Mouse (Mus musculus): ENCODE results near the gene Cacna1d. TPM values are rescaled to one million over a fixed set of nuclear protein-coding genes. Genes with fewer than 3 reads are reported as not detected.

Cacna1d gene
- polyA plus RNA-seq, 1 experiment from 2014 or later, result 2.8 TPM

DNA sequence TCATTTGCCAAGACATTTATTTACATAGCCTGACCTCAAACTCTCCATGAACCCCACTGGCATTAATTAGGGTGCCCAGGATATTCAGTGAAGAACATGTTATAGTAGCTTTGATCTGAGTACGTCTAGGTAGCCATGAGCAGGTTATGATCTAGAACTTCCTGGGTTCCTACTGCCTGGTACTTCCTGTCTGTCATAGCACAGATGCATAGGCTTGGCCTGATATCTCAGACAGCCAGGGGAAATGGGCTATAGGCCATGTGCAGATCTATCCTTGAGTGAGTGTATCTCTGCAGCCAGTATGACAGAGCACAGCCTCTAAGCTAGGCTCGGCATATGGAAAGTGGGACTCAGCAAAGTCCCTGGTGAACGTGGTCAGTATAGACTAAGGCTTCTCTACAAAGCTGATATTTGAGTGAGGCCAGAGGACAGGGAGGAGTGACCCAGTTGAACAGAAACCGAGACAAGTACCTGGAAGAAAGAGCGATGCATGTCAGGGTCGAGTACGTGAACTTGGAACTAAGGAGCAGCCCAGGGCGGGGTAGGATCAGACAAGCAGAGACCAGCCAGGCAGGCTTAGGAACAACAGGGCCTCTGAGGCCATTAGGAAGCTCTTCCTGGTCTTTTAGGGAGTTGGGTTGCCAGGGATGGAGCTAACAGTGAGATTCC is 473.3 kb downstream of the Cacna1d start:
- no peak overlapping the region for H3K4me2 ChIP-seq (replicated peaks)
- H3K27ac ChIP-seq (replicated peaks), result no peak overlapping the region
- H3K9me3 ChIP-seq, result no peaks in the 10 kb centered on the region
- no peak overlapping the region for H3K9ac ChIP-seq (replicated peaks)
- H3K36me3 ChIP-seq, result no peaks in the 10 kb centered on the region
- no peak for ATAC-seq (ENCODE audit: low FRiP score, low read depth)
- H3K27me3 ChIP-seq, result no peaks in the 10 kb centered on the region
- no peaks in the 10 kb centered on the region for H3K4me1 ChIP-seq
- no peak overlapping the region for H3K4me3 ChIP-seq
- WGBS, result 88% methylated on average over 8 of the region's 8 CpGs

GRCm38 (mm10) chr14:30016666-30017065 is 474.6 kb downstream of the Cacna1d start:
- no peak overlapping the region for H3K27ac ChIP-seq (replicated peaks)
- no peak overlapping the region for H3K4me3 ChIP-seq
- H3K9ac ChIP-seq (replicated peaks), result no peak overlapping the region
- WGBS, result 92% methylated on average over 5 of the region's 5 CpGs
- H3K27me3 ChIP-seq, result no peaks in the 10 kb centered on the region
- no peak for ATAC-seq (ENCODE audit: low FRiP score, low read depth)
- H3K36me3 ChIP-seq, result no peaks in the 10 kb centered on the region
- H3K4me2 ChIP-seq (replicated peaks), result no peak overlapping the region
- no peaks in the 10 kb centered on the region for H3K4me1 ChIP-seq
- H3K9me3 ChIP-seq, result no peaks in the 10 kb centered on the region

DNA sequence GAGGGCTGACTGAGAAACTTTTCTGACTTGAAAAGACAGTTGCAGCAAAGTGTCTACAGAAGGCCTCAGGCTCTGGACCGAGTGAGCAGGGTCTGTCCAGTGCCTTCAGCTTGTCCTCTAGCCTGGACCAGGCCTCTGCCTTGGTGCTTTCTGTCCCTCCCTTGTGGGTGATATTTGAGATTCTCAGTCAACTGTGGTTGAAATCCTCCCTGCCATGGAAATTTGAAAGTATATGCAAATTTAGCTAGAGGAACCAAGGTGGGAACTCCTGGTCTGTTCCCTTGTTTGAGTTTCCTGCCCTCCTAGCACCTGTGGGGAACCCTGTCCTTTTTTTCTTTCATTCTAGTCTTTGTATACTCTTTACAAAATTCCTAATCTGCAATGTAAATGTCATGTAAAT is 476.2 kb downstream of the Cacna1d start:
- peaks cover 3% of the 10 kb centered on the region for H3K27me3 ChIP-seq
- no peak for ATAC-seq (ENCODE audit: low FRiP score, low read depth)
- H3K4me2 ChIP-seq (replicated peaks), result no peak overlapping the region
- no peak overlapping the region for H3K27ac ChIP-seq (replicated peaks)
- 68% methylated on average over 1 of the region's 1 CpGs for WGBS
- H3K9me3 ChIP-seq, result no peaks in the 10 kb centered on the region
- no peaks in the 10 kb centered on the region for H3K36me3 ChIP-seq
- H3K9ac ChIP-seq (replicated peaks), result no peak overlapping the region
- no peaks in the 10 kb centered on the region for H3K4me1 ChIP-seq
- no peak overlapping the region for H3K4me3 ChIP-seq

GRCm38 (mm10) chr14:30014487-30014886 is 476.8 kb downstream of the Cacna1d start:
- Histone ChIP-seq H3K9me3 (no peaks in the 10 kb centered on the region), H3K4me3 (no peak overlapping the region), H3K4me2 (replicated peaks) (no peak overlapping the region), H3K4me1 (no peaks in the 10 kb centered on the region), H3K27ac (replicated peaks) (no peak overlapping the region), H3K36me3 (no peaks in the 10 kb centered on the region), H3K27me3 (peaks cover 8% of the 10 kb centered on the region), H3K9ac (replicated peaks) (no peak overlapping the region)
- 75% methylated on average over 10 of the region's 10 CpGs for WGBS
- no peak for ATAC-seq (ENCODE audit: low FRiP score, low read depth)

DNA sequence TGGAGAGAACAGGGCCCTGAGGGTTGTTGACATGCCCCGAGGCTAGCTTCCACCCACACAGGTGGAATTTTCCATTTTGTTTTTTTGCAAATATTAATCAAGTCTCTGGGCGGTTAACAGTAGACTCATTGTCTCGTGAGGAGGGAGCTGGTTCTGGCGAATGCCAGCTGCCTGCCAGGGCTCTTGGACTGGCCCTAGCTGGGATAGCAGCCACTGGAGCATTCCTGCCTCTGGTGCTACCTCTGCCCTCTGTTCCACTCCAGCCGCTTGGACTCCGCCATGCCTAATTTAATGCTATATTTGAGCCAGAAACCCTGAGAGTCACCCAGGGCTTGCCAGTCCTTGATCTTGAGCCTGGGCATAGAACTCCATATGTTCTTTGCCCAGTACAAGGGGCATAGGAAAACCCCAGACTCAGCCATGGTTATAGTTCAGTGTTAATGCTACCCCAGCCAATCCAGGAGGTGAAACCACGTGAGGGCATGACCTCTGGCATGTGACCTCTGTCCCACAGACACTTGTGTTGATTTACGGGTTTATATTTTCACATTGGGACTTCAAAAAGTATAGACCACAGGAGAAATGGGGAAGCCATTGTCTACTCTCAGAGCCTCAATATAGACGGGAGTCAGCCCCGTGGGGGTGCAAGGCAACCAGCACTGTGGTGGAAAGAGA is 479.2 kb downstream of the Cacna1d start:
- peaks cover 9% of the 10 kb centered on the region for H3K4me1 ChIP-seq
- no peaks in the 10 kb centered on the region for H3K36me3 ChIP-seq
- WGBS, result 84% methylated on average over 10 of the region's 10 CpGs
- no peak overlapping the region for H3K4me3 ChIP-seq
- no peak for ATAC-seq (ENCODE audit: low FRiP score, low read depth)
- H3K9ac ChIP-seq (replicated peaks), result no peak overlapping the region
- no peak overlapping the region for H3K4me2 ChIP-seq (replicated peaks)
- H3K9me3 ChIP-seq, result no peaks in the 10 kb centered on the region
- H3K27me3 ChIP-seq, result peaks cover 25% of the 10 kb centered on the region
- no peak overlapping the region for H3K27ac ChIP-seq (replicated peaks)

GRCm38 (mm10) chr14:30009864-30010560 is 481.2 kb downstream of the Cacna1d start:
- Histone ChIP-seq H3K9ac (replicated peaks) (no peak overlapping the region), H3K4me2 (replicated peaks) (no peak overlapping the region), H3K4me1 (peaks cover 9% of the 10 kb centered on the region), H3K9me3 (no peaks in the 10 kb centered on the region), H3K27ac (replicated peaks) (no peak overlapping the region), H3K27me3 (peaks cover 25% of the 10 kb centered on the region), H3K4me3 (no peak overlapping the region), H3K36me3 (no peaks in the 10 kb centered on the region)
- 81% methylated on average over 10 of the region's 10 CpGs for WGBS
- no peak for ATAC-seq (ENCODE audit: low FRiP score, low read depth)

DNA sequence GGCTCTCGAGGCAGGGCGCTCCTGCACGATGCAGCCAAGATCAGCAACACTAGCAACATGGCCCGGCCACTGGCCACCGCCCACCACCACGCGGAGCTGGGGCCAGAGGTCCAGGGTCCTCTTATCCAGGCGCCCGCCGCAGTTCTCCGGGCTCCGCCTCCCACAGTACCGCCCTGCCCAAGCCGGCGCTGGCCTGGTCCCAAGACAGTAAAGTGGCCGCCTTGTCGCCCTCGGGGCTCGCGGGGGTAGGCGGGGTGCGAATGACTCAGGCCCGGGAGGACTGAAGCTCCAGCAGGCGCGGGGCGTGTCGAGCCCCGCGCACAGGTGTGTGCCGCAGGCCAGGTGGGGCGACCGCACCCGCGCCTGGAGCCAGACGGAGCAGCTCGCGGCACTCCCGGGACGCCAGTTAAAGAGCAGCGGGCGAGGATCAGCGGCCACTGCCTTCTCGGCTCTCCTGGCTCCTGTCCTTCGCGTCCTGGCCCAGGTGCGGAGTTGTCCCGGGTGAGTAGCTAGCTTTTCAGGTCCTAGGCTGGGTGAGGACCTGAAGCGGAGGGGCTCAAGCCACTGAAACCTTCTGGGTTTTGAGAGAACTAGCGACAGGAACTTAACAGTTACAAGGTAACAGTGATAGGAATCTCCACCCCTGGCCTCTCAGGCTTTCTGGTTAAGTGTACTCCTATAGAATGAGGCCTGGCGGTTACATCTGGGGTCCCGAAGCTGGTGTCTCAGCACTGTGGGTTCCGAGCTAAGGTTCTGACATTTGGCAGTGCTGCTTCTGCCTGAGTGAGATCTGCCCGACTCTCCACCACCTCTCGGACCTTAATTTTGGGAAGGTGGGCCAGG is 482.3 kb downstream of the Cacna1d start, which contains the start of the genes Il17rb and Chdh:
Il17rb (minus strand) TSS at position 164 of the 843 bp plus-strand sequence.
Chdh (plus strand) TSS at position 291 of the 843 bp plus-strand sequence.
- Histone ChIP-seq H3K9ac (replicated peaks) (peak within 1 kb of the TSS; percentile 50), H3K4me1 (peaks cover 9% of the 10 kb centered on the region), H3K9me3 (no peaks in the 10 kb centered on the region), H3K36me3 (no peaks in the 10 kb centered on the region), H3K27me3 (peaks cover 25% of the 10 kb centered on the region), H3K4me3 (peak within 1 kb of the TSS; percentile 45), H3K27ac (replicated peaks) (no peak within 1 kb of the TSS), H3K4me2 (replicated peaks) (peak within 1 kb of the TSS; percentile 90)
- 9% methylated on average over 54 of the region's 54 CpGs for WGBS
- no peak for ATAC-seq (ENCODE audit: low FRiP score, low read depth)

DNA sequence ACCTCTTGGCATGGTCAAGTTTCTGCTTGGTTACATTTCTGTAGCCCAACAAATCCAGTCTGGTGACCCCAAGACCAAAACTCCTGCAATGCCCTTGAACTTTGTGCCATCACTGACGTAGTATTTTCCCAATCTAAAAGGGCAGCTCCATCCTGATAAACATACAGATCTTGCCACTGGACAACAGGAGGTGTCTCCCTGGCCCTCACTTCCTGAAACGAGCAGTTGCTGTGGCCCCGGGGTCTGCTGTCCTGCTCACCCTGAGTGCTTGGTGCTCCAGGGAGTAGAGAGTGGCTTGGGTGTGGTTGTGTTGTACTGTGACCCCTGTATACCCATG is 491.8 kb downstream of the Cacna1d start:
- WGBS, result 86% methylated on average over 3 of the region's 3 CpGs
- Histone ChIP-seq H3K4me2 (replicated peaks) (no peak overlapping the region), H3K4me3 (no peak overlapping the region), H3K4me1 (no peaks in the 10 kb centered on the region), H3K27me3 (no peaks in the 10 kb centered on the region), H3K36me3 (peaks cover 40% of the 10 kb centered on the region), H3K9me3 (no peaks in the 10 kb centered on the region), H3K9ac (replicated peaks) (no peak overlapping the region), H3K27ac (replicated peaks) (no peak overlapping the region)
- ATAC-seq (ENCODE audit: low FRiP score, low read depth), result no peak

DNA sequence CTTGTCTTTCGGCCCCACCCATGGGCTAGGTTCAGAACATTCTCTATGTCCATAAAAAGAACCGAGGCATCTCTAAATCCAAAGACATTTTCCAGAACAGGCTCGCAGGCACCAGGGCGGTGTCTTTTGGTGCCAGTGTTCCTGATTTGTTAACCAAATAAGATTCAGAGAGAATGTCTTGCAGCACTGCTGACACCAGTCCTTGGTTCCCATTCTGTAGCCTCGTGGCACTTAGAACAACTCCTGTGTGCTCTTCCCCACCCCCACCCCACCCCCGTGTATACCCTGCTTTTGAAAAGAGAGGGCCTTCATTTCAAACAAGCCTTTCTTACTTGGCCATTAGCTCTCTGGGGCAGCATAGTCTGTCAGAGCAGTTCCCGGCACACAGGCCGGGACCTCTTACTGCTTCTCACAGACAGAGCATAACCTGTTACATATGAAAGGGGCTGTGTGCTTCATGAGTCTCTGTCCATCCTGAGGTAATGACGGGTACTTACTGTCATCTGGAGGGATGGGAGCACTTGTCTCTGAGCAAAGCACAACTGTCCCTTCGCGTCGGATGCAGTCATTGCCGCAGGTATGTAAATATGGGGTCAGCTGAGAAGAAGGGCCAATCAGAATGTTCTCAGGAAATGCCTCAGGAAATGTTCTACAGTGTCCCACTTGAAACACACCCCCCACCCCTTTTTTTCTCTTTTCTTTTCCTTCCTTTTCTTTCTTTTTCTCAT is 492.3 kb downstream of the Cacna1d start:
- Histone ChIP-seq H3K4me2 (replicated peaks) (no peak overlapping the region), H3K36me3 (peaks cover 45% of the 10 kb centered on the region), H3K27me3 (no peaks in the 10 kb centered on the region), H3K4me3 (no peak overlapping the region), H3K27ac (replicated peaks) (no peak overlapping the region), H3K9ac (replicated peaks) (no peak overlapping the region), H3K9me3 (no peaks in the 10 kb centered on the region), H3K4me1 (no peaks in the 10 kb centered on the region)
- ATAC-seq (ENCODE audit: low FRiP score, low read depth), result no peak
- whole genome bisulfite sequencing, result 78% methylated on average over 13 of the region's 13 CpGs

DNA sequence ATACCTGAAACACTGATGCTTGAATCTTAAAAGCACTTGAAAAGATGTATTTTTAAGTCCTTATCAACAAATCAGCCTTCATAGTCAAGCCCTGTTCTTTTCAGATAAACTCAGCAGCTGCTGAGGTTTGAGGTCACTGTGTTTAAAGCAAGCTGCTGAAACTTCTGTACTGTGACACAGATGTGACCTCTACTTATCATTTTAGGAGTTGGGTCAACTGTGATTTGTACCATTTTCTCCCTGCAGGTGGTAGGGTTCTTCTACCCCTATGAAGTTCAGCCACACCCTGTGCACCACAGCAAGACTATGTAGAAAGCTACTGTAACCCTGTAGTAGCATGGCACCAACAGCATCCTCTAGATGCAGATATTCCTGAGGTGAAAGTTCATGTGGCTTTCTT is 493.9 kb downstream of the Cacna1d start:
- Histone ChIP-seq H3K9me3 (no peaks in the 10 kb centered on the region), H3K4me2 (replicated peaks) (no peak overlapping the region), H3K9ac (replicated peaks) (no peak overlapping the region), H3K4me1 (no peaks in the 10 kb centered on the region), H3K4me3 (no peak overlapping the region), H3K36me3 (peaks cover 61% of the 10 kb centered on the region), H3K27me3 (no peaks in the 10 kb centered on the region), H3K27ac (replicated peaks) (no peak overlapping the region)
- ATAC-seq (ENCODE audit: low FRiP score, low read depth), result no peak

DNA sequence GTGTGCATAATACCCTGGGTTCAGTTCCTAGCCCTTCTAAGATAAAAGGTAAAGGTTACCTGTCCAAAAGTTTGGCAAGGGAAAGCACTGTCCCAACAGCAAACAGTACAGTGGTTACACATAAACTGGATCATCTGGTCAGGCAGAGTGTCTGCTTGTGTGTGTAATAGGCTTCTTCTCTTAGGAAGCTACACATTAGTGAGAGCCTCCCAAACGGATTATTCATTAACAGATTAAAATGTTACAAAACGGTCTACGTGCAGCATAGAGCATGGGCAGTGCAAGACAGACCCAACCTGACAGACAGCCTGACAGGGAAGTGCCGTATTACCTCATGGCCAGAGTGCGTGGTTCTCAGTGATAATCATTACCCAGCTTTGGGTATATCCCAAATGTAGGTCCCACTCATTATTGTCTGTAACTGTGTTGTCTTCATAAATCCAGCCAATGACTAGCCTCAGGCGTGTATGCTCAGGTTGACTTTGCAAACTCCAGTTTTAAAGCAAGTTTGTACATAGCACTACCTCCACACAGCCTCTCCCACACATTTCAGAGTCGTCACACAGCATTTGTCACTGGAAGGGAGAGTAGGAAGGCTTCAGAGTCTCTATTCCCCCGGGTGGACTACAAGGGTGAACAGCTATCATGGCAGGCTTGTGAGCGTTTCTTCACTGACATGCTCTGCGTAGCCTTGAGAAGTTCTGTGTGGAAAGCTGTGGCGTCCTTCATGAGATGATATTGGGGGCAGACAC is 495.1 kb downstream of the Cacna1d start:
- no peaks in the 10 kb centered on the region for H3K4me1 ChIP-seq
- no peak overlapping the region for H3K4me3 ChIP-seq
- H3K9me3 ChIP-seq, result no peaks in the 10 kb centered on the region
- 92% methylated on average over 11 of the region's 11 CpGs for WGBS
- no peak overlapping the region for H3K9ac ChIP-seq (replicated peaks)
- H3K36me3 ChIP-seq, result peaks cover 73% of the 10 kb centered on the region
- ATAC-seq (ENCODE audit: low FRiP score, low read depth), result no peak
- no peaks in the 10 kb centered on the region for H3K27me3 ChIP-seq
- no peak overlapping the region for H3K27ac ChIP-seq (replicated peaks)
- no peak overlapping the region for H3K4me2 ChIP-seq (replicated peaks)
